Mouse (Mus musculus) limb, embryonic 15.5 days (tissue): ENCODE data around the gene Pakap. TPM values are rescaled to one million over a fixed set of nuclear protein-coding genes. Genes with fewer than 3 reads are reported as not detected.

Source experiments
- ATAC-seq: fragments of 200-750 bp; cut with Nextera tagmentation; 2 replicates; pipeline ENCODE4 v1.8.0; 2017; ENCODE audit warnings: low read depth, moderate TSS enrichment; ENCODE audit not compliant: insufficient number of reproducible peaks, low FRiP score, low TSS enrichment
- H3K27ac ChIP-seq: fragments of 300-500 bp; sonication (generic); 2 replicates; pipeline ENCODE4 v1.5.1; 2015; ENCODE audit warnings: moderate library complexity, mild to moderate bottlenecking, inconsistent platforms
- H3K27me3 ChIP-seq: fragments of 300-500 bp; sonication (generic); 2 replicates; pipeline ENCODE4 v1.6.1; 2015; ENCODE audit warnings: inconsistent platforms
- H3K36me3 ChIP-seq: fragments of 300-500 bp; sonication (generic); 2 replicates; pipeline ENCODE4 v1.6.1; 2015; ENCODE audit warnings: inconsistent platforms
- H3K4me1 ChIP-seq: fragments of 300-500 bp; sonication (generic); 2 replicates; pipeline ENCODE4 v1.6.1; 2015; ENCODE audit warnings: inconsistent platforms
- H3K4me2 ChIP-seq: fragments of 300-500 bp; sonication (generic); 2 replicates; pipeline ENCODE4 v1.6.1; 2015; ENCODE audit warnings: mild to moderate bottlenecking, inconsistent platforms
- H3K4me3 ChIP-seq: fragments of 300-500 bp; sonication (generic); 2 replicates; pipeline ENCODE4 v1.5.1; 2015; ENCODE audit warnings: mild to moderate bottlenecking, inconsistent platforms
- H3K9ac ChIP-seq: fragments of 300-500 bp; sonication (generic); 2 replicates; pipeline ENCODE4 v1.6.1; 2015; ENCODE audit warnings: inconsistent platforms
- H3K9me3 ChIP-seq: fragments of 300-500 bp; sonication (generic); 2 replicates; pipeline ENCODE4 v1.6.1; 2016; ENCODE audit warnings: inconsistent platforms
- WGBS: fragments of 180-500 bp; shearing (Covaris S2); methylation state at CpG from one replicate; pipeline ENCODE4 v1.1.7; 2015; 5-methylcytosine and 5-hydroxymethylcytosine counted together
- polyA plus RNA-seq: library from polyadenylated mRNA; unstranded; fragments of >200 nt; fragmentation: Nextera tagmentation; extraction: Ambion mirVana; gene quantifications from 2 replicates; pipeline ENCODE4 v1.2.1, GENCODE M21; 2015

Pakap gene
- polyA plus RNA-seq, 1 experiment from 2014 or later, result 30.5 TPM

DNA sequence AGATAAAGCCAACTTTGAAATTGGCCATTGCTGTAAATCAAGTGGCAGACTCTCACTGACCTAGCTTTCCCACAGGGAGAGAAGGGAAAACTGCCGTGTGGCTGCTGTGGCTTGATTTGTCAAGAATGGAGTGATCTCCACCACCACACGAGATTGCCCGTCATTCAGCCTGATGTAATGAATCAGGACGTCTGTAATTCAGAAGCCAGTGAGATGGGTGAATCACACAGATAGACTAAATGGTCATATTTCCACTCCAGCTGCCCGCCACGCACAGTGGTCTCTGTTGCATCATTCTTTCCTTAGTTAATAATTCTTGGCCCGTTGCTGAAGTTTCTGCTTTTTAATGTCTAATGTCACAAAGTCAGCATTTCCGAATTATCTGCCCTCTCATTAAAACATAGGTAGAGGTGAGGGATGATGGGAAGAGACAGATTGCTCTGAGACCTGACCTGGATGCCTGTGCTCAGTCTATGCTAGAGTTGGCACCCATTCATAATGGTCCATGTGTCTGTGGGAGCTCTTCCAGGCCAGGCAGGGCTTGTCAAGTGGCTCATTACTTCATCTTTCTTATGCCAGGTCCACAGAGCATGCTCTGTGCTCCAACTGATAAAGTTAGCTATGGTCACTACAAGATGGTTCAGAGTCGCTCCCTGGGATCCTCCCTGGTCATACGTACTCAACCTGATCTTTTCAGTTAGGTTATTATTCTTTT lies 34.1 kb downstream of the Pakap start:
- H3K4me3 ChIP-seq, result no peak overlapping the region
- H3K4me1 ChIP-seq, result peaks cover 12% of the 10 kb centered on the region
- no peaks in the 10 kb centered on the region for H3K36me3 ChIP-seq
- no peak for ATAC-seq
- H3K9me3 ChIP-seq, result no peaks in the 10 kb centered on the region
- no peak overlapping the region for H3K9ac ChIP-seq
- H3K27ac ChIP-seq, result no peak overlapping the region
- 76% methylated on average over 10 of the region's 10 CpGs for WGBS
- no peaks in the 10 kb centered on the region for H3K27me3 ChIP-seq
- no peak overlapping the region for H3K4me2 ChIP-seq

DNA sequence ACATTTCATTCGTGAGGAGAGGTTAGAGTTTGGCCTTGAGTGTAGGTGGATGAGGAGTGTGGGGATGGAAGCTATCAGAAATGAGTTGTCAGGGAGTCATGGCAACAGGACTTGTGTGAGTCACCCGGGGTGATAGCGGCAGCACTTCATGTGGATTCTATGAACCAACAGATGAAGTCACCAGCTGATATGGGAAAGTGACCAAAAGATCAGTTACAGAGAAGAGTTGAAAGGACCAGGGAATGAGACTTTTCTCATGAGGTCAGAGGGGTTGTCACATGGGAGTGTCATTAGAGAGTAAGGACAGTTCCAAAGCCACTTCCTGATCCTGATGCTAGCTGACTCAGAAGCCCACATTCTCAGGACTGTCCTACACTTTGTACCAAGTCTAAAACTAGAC lies 38.3 kb downstream of the Pakap start:
- no peak for ATAC-seq
- Histone ChIP-seq H3K4me1 (peaks cover 32% of the 10 kb centered on the region), H3K27me3 (no peaks in the 10 kb centered on the region), H3K36me3 (no peaks in the 10 kb centered on the region), H3K4me2 (no peak overlapping the region), H3K27ac (no peak overlapping the region), H3K9me3 (no peaks in the 10 kb centered on the region), H3K9ac (no peak overlapping the region), H3K4me3 (no peak overlapping the region)
- 82% methylated on average over 3 of the region's 3 CpGs for WGBS

DNA sequence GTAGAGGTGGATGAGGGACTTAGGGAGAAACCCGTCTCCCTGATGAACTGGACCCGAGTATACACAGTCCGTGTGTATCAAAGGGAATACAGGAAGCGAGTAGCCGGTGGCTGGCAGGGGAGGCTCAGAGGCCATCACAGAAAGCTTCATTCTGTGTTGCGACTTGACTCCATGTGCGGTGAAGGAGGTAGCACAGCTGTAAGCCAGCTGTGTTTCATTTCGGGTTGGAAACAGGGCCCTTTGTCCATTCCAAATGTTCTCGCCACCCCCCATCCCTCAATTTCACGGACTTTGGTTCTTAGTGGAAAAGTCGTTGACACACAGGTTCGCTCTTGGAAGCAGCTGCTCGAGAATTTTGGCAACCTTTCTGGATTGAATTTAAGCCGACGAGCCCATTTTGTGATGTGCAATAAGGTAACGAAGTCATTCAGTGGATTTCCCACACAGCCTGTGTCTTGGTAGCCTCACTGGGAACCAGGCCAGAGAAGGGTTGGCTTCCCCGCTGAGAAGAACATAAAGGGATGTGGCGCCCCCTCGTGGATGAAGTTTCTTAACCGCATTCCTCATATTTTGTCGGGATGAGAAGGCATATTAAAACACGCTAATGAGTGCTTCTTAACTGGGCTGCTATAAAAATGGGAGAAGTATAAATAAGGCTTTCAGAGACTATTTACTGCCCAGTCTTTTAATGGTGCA lies 39.4 kb downstream of the Pakap start:
- H3K36me3 ChIP-seq, result no peaks in the 10 kb centered on the region
- no peaks in the 10 kb centered on the region for H3K27me3 ChIP-seq
- H3K9ac ChIP-seq, result no peak overlapping the region
- peak overlapping the region; percentile 44 for H3K4me2 ChIP-seq
- no peaks in the 10 kb centered on the region for H3K9me3 ChIP-seq
- H3K4me1 ChIP-seq, result peaks cover 43% of the 10 kb centered on the region
- WGBS, result 16% methylated on average over 22 of the region's 22 CpGs
- H3K4me3 ChIP-seq, result peak overlapping the region; percentile 30
- ATAC-seq, result peak; percentile 77; the same call in 1 of the 2 replicates
- H3K27ac ChIP-seq, result peak overlapping the region; percentile 48

DNA sequence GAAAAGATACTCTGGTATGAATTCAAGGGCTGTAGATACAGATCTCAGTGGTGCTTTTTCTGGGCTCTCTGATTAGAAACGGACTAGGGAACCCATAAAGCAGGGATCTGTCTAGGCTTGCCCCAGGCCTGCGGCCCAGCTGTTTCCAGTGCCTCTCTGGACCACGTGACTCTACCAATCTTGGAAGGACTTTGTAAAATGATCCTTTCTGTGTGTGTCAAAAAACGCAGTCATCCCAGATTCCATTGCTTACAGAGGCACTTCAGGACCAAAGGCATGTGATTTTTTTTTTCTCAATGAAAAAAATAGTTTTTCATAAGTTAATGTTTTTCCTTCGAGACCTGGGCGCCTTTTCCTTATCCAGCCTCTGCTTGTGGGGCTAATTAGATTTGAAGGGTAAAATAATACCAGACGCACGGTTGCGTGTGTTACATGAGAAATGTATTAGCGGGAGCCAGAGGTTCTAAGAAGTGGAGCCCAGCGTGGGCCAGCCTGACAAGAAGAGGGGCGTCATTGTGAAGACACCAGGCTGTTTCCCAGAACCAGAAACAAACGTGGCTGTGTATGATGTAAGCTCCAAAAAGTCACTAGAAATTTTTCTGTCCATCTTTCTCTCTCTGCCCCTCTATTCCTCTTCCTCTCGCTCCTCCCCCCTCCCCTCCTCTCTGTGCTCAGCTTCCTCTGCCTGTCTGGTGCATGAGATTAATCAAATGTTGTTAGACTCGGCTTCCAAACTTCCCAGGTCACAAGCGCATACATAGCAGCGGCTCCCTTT lies 43.5 kb downstream of the Pakap start:
- peak overlapping the region; percentile 35 for H3K4me2 ChIP-seq
- ATAC-seq, result peak; percentile 74
- H3K36me3 ChIP-seq, result no peaks in the 10 kb centered on the region
- H3K9me3 ChIP-seq, result no peaks in the 10 kb centered on the region
- H3K9ac ChIP-seq, result no peak overlapping the region
- no peaks in the 10 kb centered on the region for H3K27me3 ChIP-seq
- 10% methylated on average over 17 of the region's 17 CpGs for WGBS
- peaks cover 38% of the 10 kb centered on the region for H3K4me1 ChIP-seq
- peak overlapping the region; percentile 7; the same call in 1 of the 2 replicates for H3K4me3 ChIP-seq
- H3K27ac ChIP-seq, result peak overlapping the region; percentile 65

DNA sequence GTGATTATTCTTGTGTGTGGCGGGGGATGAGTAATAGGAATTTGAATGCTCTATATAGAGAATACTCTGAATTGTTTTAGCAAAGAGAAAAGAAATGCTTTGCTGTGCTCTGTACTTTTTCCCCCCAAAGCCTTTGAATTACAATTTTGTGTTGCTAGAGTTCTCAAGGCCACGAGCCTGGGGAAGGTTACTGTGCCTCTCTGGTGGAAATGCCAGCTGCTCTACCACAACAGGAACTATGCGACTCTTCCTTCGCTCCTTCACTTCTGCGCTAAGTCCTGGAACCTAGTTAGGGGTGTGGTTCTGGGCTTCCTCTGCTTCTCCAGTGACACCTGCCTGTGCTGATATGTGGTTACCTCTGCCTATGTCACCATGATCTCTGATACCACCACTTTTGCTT lies 44.7 kb downstream of the Pakap start:
- H3K27me3 ChIP-seq, result no peaks in the 10 kb centered on the region
- no peak overlapping the region for H3K27ac ChIP-seq
- H3K4me1 ChIP-seq, result peaks cover 30% of the 10 kb centered on the region

DNA sequence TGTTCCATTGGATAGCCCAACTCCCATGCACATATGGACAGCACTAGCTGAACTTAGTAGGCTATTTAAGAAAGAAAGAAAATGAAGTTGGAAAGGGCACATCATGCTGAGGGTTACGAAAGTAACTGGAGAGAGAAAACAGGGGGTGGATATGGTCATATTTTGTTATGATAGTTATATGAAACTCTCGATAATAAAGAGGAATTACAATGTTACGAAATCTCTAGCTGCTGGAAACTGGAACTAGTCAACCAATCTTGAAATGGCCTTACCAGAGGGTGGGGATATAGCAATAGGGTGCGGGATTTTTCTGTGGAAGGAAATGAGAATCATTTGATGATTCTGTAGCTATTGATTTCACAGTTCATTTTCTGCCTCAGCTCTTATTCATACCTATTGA lies 46.7 kb downstream of the Pakap start:
- no peak overlapping the region for H3K27ac ChIP-seq
- ATAC-seq, result no peak
- H3K4me3 ChIP-seq, result no peak overlapping the region
- no peaks in the 10 kb centered on the region for H3K9me3 ChIP-seq
- H3K36me3 ChIP-seq, result no peaks in the 10 kb centered on the region
- H3K9ac ChIP-seq, result no peak overlapping the region
- H3K4me1 ChIP-seq, result peaks cover 37% of the 10 kb centered on the region
- H3K27me3 ChIP-seq, result no peaks in the 10 kb centered on the region
- WGBS, result 91% methylated on average over 4 of the region's 4 CpGs
- H3K4me2 ChIP-seq, result no peak overlapping the region

More for the DNA sequence above, 44.7 kb downstream of the Pakap start:
- H3K36me3 ChIP-seq, result no peaks in the 10 kb centered on the region
- no peaks in the 10 kb centered on the region for H3K9me3 ChIP-seq
- 82% methylated on average over 5 of the region's 5 CpGs for WGBS
- H3K4me2 ChIP-seq, result no peak overlapping the region
- H3K4me3 ChIP-seq, result no peak overlapping the region
- no peak overlapping the region for H3K9ac ChIP-seq
- ATAC-seq, result no peak

DNA sequence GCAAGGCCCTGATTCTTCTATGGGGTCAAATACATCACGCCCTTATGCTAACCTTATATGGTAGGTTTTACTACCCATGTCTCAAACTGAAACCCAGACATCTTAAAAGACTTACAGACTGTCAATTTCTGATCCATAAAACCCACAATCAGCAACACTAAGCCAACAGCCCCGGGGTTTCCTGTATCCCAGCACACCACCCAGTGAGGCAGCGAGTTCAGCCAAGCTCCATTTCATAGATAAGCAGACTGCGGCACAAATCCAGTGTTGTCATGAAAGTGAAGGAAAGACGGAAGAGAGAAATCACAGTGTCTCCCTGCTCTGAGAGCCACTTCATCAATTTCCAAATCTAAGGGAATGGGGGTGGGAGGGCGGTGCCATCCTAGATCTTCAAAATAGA lies 50.8 kb downstream of the Pakap start:
- H3K9ac ChIP-seq, result no peak overlapping the region
- peaks cover 15% of the 10 kb centered on the region for H3K4me1 ChIP-seq
- H3K27ac ChIP-seq, result no peak overlapping the region
- 58% methylated on average over 6 of the region's 6 CpGs for WGBS
- no peaks in the 10 kb centered on the region for H3K9me3 ChIP-seq
- no peaks in the 10 kb centered on the region for H3K36me3 ChIP-seq
- ATAC-seq, result no peak
- H3K27me3 ChIP-seq, result no peaks in the 10 kb centered on the region
- H3K4me2 ChIP-seq, result no peak overlapping the region
- H3K4me3 ChIP-seq, result no peak overlapping the region

DNA sequence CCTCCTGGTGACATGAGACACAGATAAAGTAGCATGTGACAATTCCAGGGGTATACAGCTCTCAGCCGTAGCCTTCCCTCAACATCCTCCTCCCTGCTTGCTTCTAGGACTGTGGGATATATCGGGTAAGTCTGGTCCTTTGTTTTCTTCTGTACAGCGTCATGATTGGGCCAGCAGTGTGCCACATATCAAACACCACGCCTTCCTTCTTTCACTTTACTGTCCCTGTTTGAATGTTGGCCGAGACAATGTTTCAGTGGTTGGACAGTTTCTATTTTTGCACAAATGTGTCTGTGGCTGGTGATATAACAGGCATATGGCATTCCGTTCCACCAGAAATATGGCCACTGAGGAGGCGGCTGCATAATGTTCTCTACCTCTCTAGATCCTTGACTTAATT lies 54.8 kb downstream of the Pakap start:
- Histone ChIP-seq H3K36me3 (no peaks in the 10 kb centered on the region), H3K4me2 (no peak overlapping the region), H3K27me3 (no peaks in the 10 kb centered on the region), H3K27ac (no peak overlapping the region), H3K4me1 (peaks cover 12% of the 10 kb centered on the region), H3K4me3 (no peak overlapping the region), H3K9me3 (no peaks in the 10 kb centered on the region), H3K9ac (no peak overlapping the region)
- 78% methylated on average over 7 of the region's 7 CpGs for WGBS
- ATAC-seq, result no peak

DNA sequence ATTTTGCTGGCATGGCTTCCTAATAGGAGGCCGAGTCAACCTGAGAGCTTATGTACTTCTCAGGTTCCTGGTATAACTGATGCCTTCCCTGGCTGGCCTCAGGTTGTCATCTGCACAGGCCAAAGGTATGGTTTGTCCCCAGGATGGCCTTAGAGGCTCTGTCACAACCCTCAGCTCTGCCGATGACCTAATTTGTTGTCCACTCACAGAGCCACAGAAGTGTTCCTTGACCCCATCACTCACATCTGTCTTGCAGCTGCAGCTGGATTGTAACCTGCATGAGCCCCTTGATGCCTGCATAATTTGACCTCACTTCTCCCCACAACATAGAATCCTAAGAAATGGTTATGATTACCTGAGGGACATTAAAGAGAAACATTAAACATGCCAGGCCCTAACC lies 56.8 kb downstream of the Pakap start:
- no peaks in the 10 kb centered on the region for H3K9me3 ChIP-seq
- ATAC-seq, result no peak
- H3K9ac ChIP-seq, result no peak overlapping the region
- no peaks in the 10 kb centered on the region for H3K27me3 ChIP-seq
- no peak overlapping the region for H3K4me3 ChIP-seq
- WGBS, result 66% methylated on average over 2 of the region's 2 CpGs
- H3K27ac ChIP-seq, result no peak overlapping the region
- H3K4me2 ChIP-seq, result no peak overlapping the region
- 0 out of 2 replicates have a peak, but pooled peaks cover 2% of the 10 kb centered on the region for H3K4me1 ChIP-seq
- H3K36me3 ChIP-seq, result no peaks in the 10 kb centered on the region

DNA sequence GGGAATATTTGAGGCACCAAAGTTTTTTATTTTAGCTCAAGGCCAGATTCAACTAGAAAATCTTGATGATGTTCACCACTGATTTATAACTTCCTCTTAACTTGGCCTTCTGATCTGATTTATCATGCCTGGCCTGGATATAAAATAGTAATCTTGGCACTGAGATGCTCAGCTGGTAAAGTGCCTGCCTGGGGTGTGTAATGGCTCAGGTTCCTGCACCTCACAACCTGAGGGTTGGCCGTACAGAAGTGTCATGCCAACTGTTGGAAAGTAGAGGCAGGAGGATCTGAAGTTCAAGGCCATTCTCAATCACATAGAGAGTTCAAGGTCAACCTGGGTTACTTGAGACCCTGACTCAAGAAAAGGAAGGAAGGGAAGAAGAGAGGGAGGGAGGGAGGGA lies 57.3 kb downstream of the Pakap start:
- Histone ChIP-seq H3K27ac (no peak overlapping the region), H3K9ac (no peak overlapping the region), H3K4me3 (no peak overlapping the region), H3K4me2 (no peak overlapping the region), H3K36me3 (no peaks in the 10 kb centered on the region), H3K27me3 (no peaks in the 10 kb centered on the region), H3K4me1 (0 out of 2 replicates have a peak, but pooled peaks cover 2% of the 10 kb centered on the region), H3K9me3 (no peaks in the 10 kb centered on the region)
- WGBS, result 64% methylated on average over 1 of the region's 1 CpGs
- no peak for ATAC-seq

DNA sequence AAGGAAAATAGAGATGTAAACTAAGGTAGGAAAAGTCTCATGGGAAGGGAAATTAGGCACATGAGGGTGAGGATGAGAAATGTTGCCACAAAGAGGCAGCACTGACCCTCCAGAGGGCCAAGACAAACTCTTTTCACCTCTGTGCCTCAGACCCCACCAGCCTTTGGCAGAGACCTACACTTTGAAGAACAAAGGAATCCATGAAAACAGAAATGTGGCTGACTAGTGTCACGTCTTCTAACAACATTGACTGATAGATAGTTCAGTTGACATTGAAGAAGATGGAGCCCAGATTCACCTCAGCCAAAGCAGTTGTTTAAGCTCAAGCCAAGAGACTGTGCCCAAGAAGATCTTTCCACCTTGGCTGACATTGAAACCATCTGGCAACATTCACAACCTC lies 57.8 kb downstream of the Pakap start:
- Histone ChIP-seq H3K9ac (no peak overlapping the region), H3K9me3 (no peaks in the 10 kb centered on the region), H3K4me2 (no peak overlapping the region), H3K4me1 (0 out of 2 replicates have a peak, but pooled peaks cover 2% of the 10 kb centered on the region), H3K27me3 (no peaks in the 10 kb centered on the region), H3K4me3 (no peak overlapping the region), H3K36me3 (no peaks in the 10 kb centered on the region), H3K27ac (no peak overlapping the region)
- no peak for ATAC-seq
- 86% methylated on average over 1 of the region's 1 CpGs for WGBS

DNA sequence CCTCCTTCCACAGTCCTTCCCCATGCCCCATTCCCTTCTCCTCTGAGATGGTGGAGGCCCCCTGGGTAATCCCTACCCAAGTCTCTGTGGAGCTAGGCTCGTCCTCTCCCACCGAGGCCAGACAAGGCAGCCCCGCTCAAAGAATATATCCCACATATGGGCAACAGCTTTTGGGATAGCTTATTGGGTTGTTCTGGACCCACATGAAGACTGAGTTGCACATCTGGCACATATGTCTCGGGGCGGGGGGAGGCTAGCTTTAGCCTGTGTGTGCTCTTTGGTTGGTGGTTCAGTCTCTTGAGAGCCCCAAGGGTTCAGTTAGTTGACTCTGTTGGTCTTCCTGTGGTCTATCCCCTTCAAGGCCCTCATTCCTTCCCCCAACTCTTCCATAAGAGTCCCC lies 58.9 kb downstream of the Pakap start:
- 0 out of 2 replicates have a peak, but pooled peaks cover 2% of the 10 kb centered on the region for H3K4me1 ChIP-seq
- no peaks in the 10 kb centered on the region for H3K36me3 ChIP-seq
- WGBS, result 67% methylated on average over 5 of the region's 5 CpGs
- H3K4me3 ChIP-seq, result no peak overlapping the region
- H3K4me2 ChIP-seq, result no peak overlapping the region
- ATAC-seq, result no peak
- H3K9me3 ChIP-seq, result no peaks in the 10 kb centered on the region
- H3K27ac ChIP-seq, result no peak overlapping the region
- H3K9ac ChIP-seq, result no peak overlapping the region
- H3K27me3 ChIP-seq, result no peaks in the 10 kb centered on the region
